Mouse (Mus musculus) C2C12 (cell line): Measurements from ENCODE around the gene Cptp. TPM values are rescaled to one million over a fixed set of nuclear protein-coding genes. Genes with fewer than 3 reads are reported as not detected.

Experiments
- H3K27me3 ChIP-seq: one replicate; pipeline ENCODE4 v1.6.1; 2011; ENCODE audit not compliant: control insufficient read depth, insufficient read depth, insufficient read length
- H3K36me3 ChIP-seq: one replicate; pipeline ENCODE4 v1.6.1; 2011; ENCODE audit not compliant: control insufficient read depth, insufficient read depth
- H3K4me3 ChIP-seq: one replicate; pipeline ENCODE4 v1.5.1; 2011; ENCODE audit warnings: mild to moderate bottlenecking, control low read depth; ENCODE audit not compliant: poor library complexity, insufficient read depth, severe bottlenecking
- H3K79me2 ChIP-seq: one replicate; pipeline ENCODE4 v1.6.1; 2011; ENCODE audit not compliant: control insufficient read depth, insufficient read depth
- H3K79me3 ChIP-seq: one replicate; pipeline ENCODE4 v1.6.1; 2011; ENCODE audit warnings: low read depth, control low read depth
- H3ac ChIP-seq: one replicate; pipeline ENCODE3; 2011; ENCODE audit warnings: low read depth; ENCODE audit not compliant: control insufficient read depth, insufficient read length
- CEBPB ChIP-seq: IDR thresholded peaks from one replicate; pipeline ENCODE4 v1.6.1; 2011; ENCODE audit warnings: low read depth, mild to moderate bottlenecking, control low read depth, moderate library complexity
- CTCF ChIP-seq: IDR thresholded peaks from one replicate; pipeline ENCODE4 v1.5.1; 2011; ENCODE audit not compliant: control insufficient read depth, insufficient read depth, insufficient read length
- FOSL1 ChIP-seq: IDR thresholded peaks from one replicate; pipeline ENCODE4 v1.8.0; 2011; ENCODE audit warnings: mild to moderate bottlenecking, low read length; ENCODE audit not compliant: poor library complexity, insufficient read depth, severe bottlenecking
- MAX ChIP-seq: IDR thresholded peaks from one replicate; pipeline ENCODE4 v1.6.1; 2011; ENCODE audit warnings: mild to moderate bottlenecking, control low read depth
- MYOD1 ChIP-seq: IDR thresholded peaks from one replicate; pipeline ENCODE4 v1.6.1; 2011; ENCODE audit warnings: low read depth; ENCODE audit not compliant: control insufficient read depth, insufficient read length
- MYOG ChIP-seq: IDR thresholded peaks from one replicate; pipeline ENCODE4 v1.6.1; 2011; ENCODE audit not compliant: control insufficient read depth, insufficient read length; ENCODE audit errors: extremely low read depth
- USF1 ChIP-seq: IDR thresholded peaks from one replicate; pipeline ENCODE4 v1.6.1; 2011; ENCODE audit warnings: low read depth, mild to moderate bottlenecking, control low read depth, moderate library complexity
- long read RNA-seq, 2 experiments: library from polyadenylated mRNA; unstranded; transcript quantifications; one replicate each; pipeline ENCODE4 v2.0.0; 2019 to 2020
- polyA plus RNA-seq: library from polyadenylated mRNA; unstranded; fragments of >200 nt; fragmentation: generic; extraction: Trizol; gene quantifications from one replicate; pipeline ENCODE4 v1.2.1, GENCODE M21; 2012; ENCODE audit warnings: missing spikeins

The Cptp gene
- polyA plus RNA-seq = 11.8 TPM
- long read RNA-seq, experiment 1, transcript Cptp-201 (3 exons, 2,662 nt) = major isoform, 20 of 24 reads
- long read RNA-seq, experiment 1, partial matches to known transcripts = 3 of 24 reads
- long read RNA-seq, experiment 1, other reads (novel, unspliced or antisense) = 0 of 24 reads
- long read RNA-seq, experiment 2, transcript Cptp-201 (3 exons, 2,662 nt) = major isoform, 151 of 162 reads
- long read RNA-seq, experiment 2, partial matches to known transcripts = 6 of 162 reads
- long read RNA-seq, experiment 2, other reads (novel, unspliced or antisense) = 5 of 162 reads

DNA sequence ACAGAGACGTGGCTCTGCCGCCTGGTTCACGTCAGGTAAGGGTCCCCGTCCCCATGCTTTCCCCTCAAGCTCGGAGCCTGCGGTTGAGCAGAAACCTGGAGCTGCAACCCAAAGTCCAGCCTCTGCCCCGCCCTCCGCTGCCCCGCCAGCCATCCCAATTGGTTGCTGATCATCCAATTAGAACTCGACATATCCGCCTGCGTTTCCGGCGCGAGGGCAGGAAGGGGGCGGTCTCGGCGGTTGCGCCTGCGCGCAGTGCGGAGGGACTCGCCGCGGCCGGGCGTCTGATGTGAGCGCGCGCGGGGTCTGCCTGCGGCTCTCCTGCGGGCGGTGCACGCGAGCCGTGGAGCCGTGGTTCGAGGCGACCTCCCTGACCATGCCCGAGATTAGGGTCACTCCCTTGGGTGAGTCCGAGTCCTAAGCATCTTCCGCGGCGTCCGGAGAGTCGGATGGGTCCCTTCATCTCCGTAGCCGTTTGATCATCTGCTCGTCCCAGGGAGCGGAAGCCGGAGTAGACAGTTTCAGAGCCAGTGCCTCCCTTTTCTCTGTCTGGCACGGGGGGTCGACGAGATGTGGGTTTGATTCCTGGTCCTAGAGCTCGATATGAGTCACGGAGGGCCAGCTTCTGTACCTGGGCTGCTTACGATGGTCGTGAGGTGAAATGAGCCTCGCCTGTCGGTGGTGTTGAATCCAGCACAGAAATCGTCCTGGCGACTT is at the start of gene Cptp, which contains the start of gene Ints11:
Cptp (minus strand) TSS at position 124 of the 717 bp plus-strand sequence.
Ints11 (plus strand) TSS at position 230 of the 717 bp plus-strand sequence.
- peak within 1 kb of the TSS; percentile 69 for H3K4me3 ChIP-seq
- peaks cover 29% of the 10 kb centered on the region for H3K36me3 ChIP-seq
- H3ac ChIP-seq = peak within 1 kb of the TSS; percentile 99
- peaks cover 71% of the 10 kb centered on the region for H3K79me2 ChIP-seq
- TF ChIP-seq MYOD1 (no peak), CTCF (no peak), FOSL1 (no peak), USF1 (no peak), CEBPB (no peak), MYOG (no peak), MAX (no peak)
- H3K79me3 ChIP-seq = peaks cover 29% of the 10 kb centered on the region
- H3K27me3 ChIP-seq = no peaks in the 10 kb centered on the region

DNA sequence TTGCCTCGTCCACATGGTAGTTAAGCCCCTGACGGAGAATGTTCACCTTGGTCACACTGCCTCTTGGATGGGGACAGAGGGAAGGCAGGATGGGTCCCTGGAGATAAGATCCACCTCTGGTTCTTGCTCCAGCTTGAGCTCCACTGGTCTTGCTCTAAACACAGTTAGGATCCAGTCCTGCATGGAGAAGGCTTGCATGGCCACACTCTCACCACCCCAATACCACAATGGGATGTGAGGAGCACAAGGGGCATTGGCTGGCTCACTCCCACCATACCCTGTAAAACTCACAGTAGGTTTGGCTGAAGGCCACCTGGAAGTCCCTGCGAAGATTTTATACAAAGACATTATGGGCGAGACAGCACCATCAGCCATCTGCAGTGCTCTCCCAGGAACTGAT is 39.5 kb upstream of the Cptp start:
- Histone ChIP-seq H3ac (no peak overlapping the region), H3K4me3 (no peak overlapping the region), H3K79me3 (no peaks in the 10 kb centered on the region), H3K27me3 (no peaks in the 10 kb centered on the region), H3K36me3 (no peaks in the 10 kb centered on the region), H3K79me2 (no peaks in the 10 kb centered on the region)
- TF ChIP-seq USF1 = no peak
- TF ChIP-seq MYOD1 = no peak
- no peak for TF ChIP-seq MYOG
- no peak for TF ChIP-seq CTCF
- TF ChIP-seq MAX = no peak
- no peak for TF ChIP-seq CEBPB
- TF ChIP-seq FOSL1 = no peak

DNA sequence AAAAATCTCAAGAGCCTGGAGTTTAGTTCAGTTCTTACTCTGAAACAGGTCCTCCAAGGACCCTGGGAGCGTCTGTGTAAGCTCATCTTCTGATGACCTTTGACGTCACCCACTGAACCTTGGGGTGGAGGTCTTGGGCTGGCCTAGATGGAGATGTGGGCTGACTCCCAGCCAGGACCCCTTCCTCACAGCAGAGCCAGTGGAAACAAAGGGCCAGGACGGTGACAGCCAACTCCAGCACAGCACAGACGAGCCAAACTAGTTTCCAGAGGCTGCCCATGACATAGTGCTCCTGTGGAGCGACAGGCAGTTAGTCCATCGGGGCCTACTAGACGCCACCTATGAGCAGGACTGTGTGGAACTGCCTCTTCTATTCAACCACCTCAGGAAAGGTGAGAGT is 39.0 kb upstream of the Cptp start:
- Histone ChIP-seq H3ac (no peak overlapping the region), H3K79me3 (no peaks in the 10 kb centered on the region), H3K36me3 (no peaks in the 10 kb centered on the region), H3K4me3 (no peak overlapping the region), H3K79me2 (no peaks in the 10 kb centered on the region), H3K27me3 (no peaks in the 10 kb centered on the region)
- TF ChIP-seq USF1 (no peak), CEBPB (no peak), FOSL1 (no peak), CTCF (no peak), MAX (no peak), MYOG (no peak), MYOD1 (no peak)

DNA sequence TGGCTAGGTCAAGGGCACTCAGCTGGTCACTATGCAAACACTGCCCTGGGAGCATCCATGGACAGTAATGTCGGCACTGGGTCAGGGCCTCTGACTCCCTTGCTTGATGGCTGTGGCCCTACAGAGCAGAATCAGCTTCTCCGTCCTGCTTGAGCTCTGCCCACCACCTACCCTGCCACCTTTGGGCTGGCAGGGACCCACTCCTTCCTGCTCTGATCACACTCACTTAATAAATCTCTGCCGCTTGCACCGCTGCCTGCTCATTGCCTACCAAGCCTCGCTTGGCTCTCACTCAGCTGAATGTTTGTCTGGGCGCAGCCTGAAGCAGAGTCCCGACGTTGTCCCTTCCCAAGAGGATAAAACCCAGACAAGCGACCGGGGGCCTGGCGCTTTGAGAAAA is 37.8 kb upstream of the Cptp start:
- no peaks in the 10 kb centered on the region for H3K27me3 ChIP-seq
- peaks cover 11% of the 10 kb centered on the region for H3K36me3 ChIP-seq
- H3K79me2 ChIP-seq = no peaks in the 10 kb centered on the region
- TF ChIP-seq CEBPB = no peak
- no peak for TF ChIP-seq CTCF
- TF ChIP-seq MAX = no peak
- no peak for TF ChIP-seq FOSL1
- TF ChIP-seq USF1 = no peak
- TF ChIP-seq MYOG = no peak
- no peak for TF ChIP-seq MYOD1
- H3K4me3 ChIP-seq = no peak overlapping the region
- H3K79me3 ChIP-seq = no peaks in the 10 kb centered on the region
- no peak overlapping the region for H3ac ChIP-seq

DNA sequence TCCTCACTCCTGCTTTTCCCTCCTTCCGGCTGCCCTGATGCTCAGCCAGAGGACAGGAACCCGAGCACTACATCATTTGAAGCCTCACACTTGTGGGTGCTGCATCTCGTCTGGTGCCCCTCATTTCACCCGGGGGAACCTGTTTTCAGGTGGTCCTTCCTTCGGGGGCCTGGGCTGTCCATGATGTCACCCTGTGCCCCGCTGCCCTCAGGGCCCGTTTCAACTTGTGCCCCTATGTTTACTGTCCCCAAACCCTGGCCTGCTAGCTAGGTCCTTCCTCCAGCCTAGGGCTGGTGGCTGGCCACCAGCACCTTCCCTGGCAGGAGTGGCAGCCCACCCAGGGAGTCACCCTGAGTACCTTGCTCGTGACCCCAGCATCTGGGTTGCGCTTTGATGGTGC is 36.9 kb upstream of the Cptp start:
- no peak overlapping the region for H3K4me3 ChIP-seq
- no peaks in the 10 kb centered on the region for H3K79me3 ChIP-seq
- H3K36me3 ChIP-seq = peaks cover 19% of the 10 kb centered on the region
- H3ac ChIP-seq = no peak overlapping the region
- no peaks in the 10 kb centered on the region for H3K27me3 ChIP-seq
- no peaks in the 10 kb centered on the region for H3K79me2 ChIP-seq
- TF ChIP-seq MYOG = no peak
- no peak for TF ChIP-seq CEBPB
- TF ChIP-seq MYOD1 = no peak
- TF ChIP-seq FOSL1 = no peak
- no peak for TF ChIP-seq USF1
- no peak for TF ChIP-seq CTCF
- TF ChIP-seq MAX = no peak
